Mouse (Mus musculus): ENCODE data around the gene Ajuba.
A peak's percentile ranks its signal among the peaks of the same experiment; 100 is the strongest.

Ajuba gene

GRCm38 (mm10) chr14:54544703-54545102 is 32.7 kb downstream of the Ajuba start:
- DNase-seq (ENCODE audit: low spot score in 2 of 2), result no peak

- DNase-seq (ENCODE audit: low spot score in 2 of 2), result no peak
Measured at GRCm38 (mm10) chr14:54540771-54541170, 36.6 kb downstream of the Ajuba start.

GRCm38 (mm10) chr14:54538580-54538979 is 38.8 kb downstream of the Ajuba start:
- no peak for DNase-seq (ENCODE audit: low spot score in 2 of 2)

GRCm38 (mm10) chr14:54528446-54529111 is 48.8 kb downstream of the Ajuba start:
- peak; percentile 60 to 76 for DNase-seq (ENCODE audit: low spot score in 2 of 2)

GRCm38 (mm10) chr14:54528007-54528393 is 49.4 kb downstream of the Ajuba start:
- no peak for DNase-seq (ENCODE audit: low spot score in 2 of 2)

GRCm38 (mm10) chr14:54527227-54528006 is 49.9 kb downstream of the Ajuba start:
- DNase-seq (ENCODE audit: low spot score in 2 of 2), result no peak

GRCm38 (mm10) chr14:54523600-54523999 is 53.8 kb downstream of the Ajuba start:
- DNase-seq (ENCODE audit: low spot score in 2 of 2), result no peak

Measured in spleen, postnatal 14 days (tissue).